Mouse (Mus musculus): ENCODE results near the gene Cic. TPM values are rescaled to one million over a fixed set of nuclear protein-coding genes. Genes with fewer than 3 reads are reported as not detected.
A peak's percentile ranks its signal among the peaks of the same experiment; 100 is the strongest.

Cic gene
- polyA plus RNA-seq, 1 experiment from 2014 or later, result 38.7 TPM

DNA sequence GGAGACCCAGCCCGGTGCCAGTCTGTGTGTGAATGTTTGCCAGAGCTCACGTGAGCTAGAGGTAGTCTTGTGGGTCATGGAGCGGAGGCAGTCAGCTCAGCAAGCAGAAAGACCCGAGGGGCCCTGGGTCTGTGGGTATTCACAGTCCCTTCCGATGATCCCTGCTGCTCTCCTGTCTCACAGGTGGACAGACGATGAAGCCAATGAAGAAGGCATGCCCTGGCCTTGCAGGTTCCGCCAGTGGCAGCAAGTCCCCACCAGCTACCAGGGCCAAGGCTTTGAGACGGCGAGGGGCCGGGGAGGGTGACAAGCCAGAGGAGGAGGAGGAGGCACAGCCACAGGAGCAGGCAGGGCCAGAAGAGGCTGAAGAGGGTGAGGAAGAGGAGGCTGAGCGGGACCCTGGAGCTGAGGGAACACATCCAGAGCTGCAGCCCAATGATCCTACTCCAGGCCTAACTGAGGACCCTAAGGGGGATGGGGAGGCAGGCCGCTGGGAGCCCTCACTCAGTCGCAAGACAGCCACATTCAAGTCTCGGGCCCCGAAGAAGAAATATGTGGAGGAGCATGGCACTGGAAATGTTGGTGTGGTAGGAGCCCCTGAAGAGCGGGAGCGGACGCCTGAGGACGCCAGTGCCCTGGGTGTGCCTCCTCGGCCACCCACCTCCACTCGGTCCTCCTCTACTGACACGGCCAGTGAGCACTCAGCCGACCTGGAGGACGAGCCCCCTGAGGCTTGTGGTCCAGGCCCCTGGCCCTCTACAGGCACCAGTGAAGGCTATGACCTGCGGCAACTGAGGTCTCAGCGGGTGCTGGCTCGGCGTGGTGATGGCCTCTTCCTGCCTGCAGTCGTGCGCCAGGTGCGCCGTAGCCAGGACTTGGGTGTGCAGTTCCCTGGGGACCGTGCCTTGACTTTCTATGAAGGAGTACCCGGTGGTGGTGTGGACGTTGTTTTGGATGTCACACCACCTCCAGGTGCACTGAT, 3.4 kb downstream of the Cic start:
- Histone ChIP-seq H3K27ac (ENCODE audit: low read depth, low read length) (no peak overlapping the region), H3K27me3 (replicated peaks; ENCODE audit: control insufficient read depth, insufficient read depth, low read length) (no peaks in the 10 kb centered on the region), H3K4me3 (ENCODE audit: low read depth, low read length) (no peak overlapping the region), H3K4me2 (ENCODE audit: low read length) (no peak overlapping the region), H3K9me3 (replicated peaks; ENCODE audit: control insufficient read depth, low read length) (no peaks in the 10 kb centered on the region), H3K9ac (ENCODE audit: low read length) (peak overlapping the region; percentile 6; the same call in 1 of the 2 replicates), H3K36me3 (ENCODE audit: control insufficient read depth, insufficient read depth, low read length) (peaks cover 40% of the 10 kb centered on the region), H3K4me1 (ENCODE audit: control insufficient read depth, insufficient read depth, low read length) (peaks cover 18% of the 10 kb centered on the region)
- DNase-seq (ENCODE audit: low spot score) (no peak), ATAC-seq (no peak)
- WGBS, result 91% methylated on average over 35 of the region's 35 CpGs

DNA sequence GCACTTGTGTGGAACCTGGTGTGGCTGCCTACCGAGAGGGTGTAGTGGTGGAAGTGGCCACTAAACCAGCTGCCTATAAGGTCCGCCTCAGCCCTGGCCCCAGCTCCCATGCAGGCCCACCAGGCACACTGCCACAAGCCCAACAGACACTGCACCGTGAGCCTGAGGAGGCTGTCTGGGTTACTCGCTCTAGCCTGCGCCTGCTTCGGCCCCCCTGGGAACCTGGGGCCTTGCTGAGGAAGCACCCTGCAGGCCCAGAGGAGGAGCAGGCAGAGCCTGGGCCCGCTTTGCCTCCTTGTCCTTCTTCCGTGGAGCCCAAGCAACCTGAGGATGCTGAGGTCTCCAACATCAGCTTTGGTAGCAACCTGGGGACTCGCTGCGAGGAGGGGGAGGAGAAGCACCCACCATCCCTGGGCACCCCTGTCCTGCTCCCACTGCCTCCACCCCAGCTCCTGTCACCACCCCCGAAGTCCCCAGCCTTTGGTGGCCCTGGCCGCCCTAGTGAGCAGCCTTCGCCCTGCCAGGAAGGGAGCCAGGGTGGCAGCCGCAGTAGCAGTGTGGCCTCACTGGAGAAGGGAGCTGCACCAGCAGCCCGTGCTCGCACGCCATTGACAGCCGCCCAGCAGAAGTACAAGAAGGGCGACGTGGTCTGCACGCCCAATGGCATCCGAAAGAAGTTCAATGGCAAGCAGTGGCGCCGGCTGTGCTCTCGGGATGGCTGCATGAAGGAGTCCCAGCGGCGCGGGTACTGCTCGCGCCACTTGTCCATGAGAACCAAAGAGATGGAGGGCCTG, 4.3 kb downstream of the Cic start:
- no peak for ATAC-seq
- no peaks in the 10 kb centered on the region for H3K9me3 ChIP-seq (replicated peaks; ENCODE audit: control insufficient read depth, low read length)
- no peaks in the 10 kb centered on the region for H3K27me3 ChIP-seq (replicated peaks; ENCODE audit: control insufficient read depth, insufficient read depth, low read length)
- WGBS, result 89% methylated on average over 30 of the region's 30 CpGs
- H3K4me2 ChIP-seq (ENCODE audit: low read length), result no peak overlapping the region
- H3K27ac ChIP-seq (ENCODE audit: low read depth, low read length), result no peak overlapping the region
- no peak overlapping the region for H3K4me3 ChIP-seq (ENCODE audit: low read depth, low read length)
- no peak for DNase-seq (ENCODE audit: low spot score)
- H3K36me3 ChIP-seq (ENCODE audit: control insufficient read depth, insufficient read depth, low read length), result peaks cover 40% of the 10 kb centered on the region
- H3K9ac ChIP-seq (ENCODE audit: low read length), result no peak overlapping the region
- H3K4me1 ChIP-seq (ENCODE audit: control insufficient read depth, insufficient read depth, low read length), result peaks cover 17% of the 10 kb centered on the region

DNA sequence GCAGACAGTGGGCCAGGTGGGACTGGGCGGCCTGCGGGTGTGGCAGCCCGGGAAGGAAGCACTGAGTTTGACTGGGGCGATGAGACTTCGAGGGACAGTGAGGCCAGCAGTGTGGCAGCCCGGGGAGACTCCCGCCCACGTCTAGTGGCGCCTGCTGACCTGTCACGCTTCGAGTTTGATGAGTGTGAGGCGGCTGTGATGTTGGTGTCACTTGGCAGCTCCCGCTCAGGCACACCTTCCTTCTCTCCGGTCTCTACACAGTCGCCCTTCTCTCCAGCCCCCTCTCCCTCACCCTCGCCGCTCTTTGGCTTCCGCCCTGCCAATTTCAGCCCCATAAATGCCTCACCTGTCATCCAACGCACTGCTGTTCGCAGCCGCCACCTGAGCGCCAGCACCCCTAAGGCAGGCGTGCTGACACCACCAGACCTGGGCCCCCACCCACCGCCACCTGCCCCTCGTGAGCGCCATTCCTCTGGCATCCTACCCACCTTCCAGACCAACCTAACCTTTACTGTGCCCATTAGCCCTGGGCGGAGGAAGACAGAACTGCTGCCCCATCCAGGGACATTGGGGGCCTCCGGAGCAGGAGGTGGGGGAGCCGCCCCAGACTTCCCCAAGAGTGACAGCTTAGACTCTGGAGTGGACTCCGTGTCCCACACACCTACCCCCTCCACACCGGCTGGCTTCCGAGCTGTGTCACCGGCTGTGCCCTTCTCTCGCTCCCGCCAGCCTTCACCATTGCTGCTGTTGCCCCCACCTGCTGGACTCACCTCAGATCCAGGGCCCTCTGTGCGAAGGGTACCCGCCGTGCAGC, 5.1 kb downstream of the Cic start:
- H3K9me3 ChIP-seq (replicated peaks; ENCODE audit: control insufficient read depth, low read length), result no peaks in the 10 kb centered on the region
- ATAC-seq (no peak), DNase-seq (ENCODE audit: low spot score) (no peak)
- H3K27me3 ChIP-seq (replicated peaks; ENCODE audit: control insufficient read depth, insufficient read depth, low read length), result no peaks in the 10 kb centered on the region
- H3K36me3 ChIP-seq (ENCODE audit: control insufficient read depth, insufficient read depth, low read length), result peaks cover 40% of the 10 kb centered on the region
- WGBS, result 91% methylated on average over 38 of the region's 38 CpGs
- H3K9ac ChIP-seq (ENCODE audit: low read length), result no peak overlapping the region
- no peak overlapping the region for H3K4me3 ChIP-seq (ENCODE audit: low read depth, low read length)
- no peak overlapping the region for H3K4me2 ChIP-seq (ENCODE audit: low read length)
- peaks cover 18% of the 10 kb centered on the region for H3K4me1 ChIP-seq (ENCODE audit: control insufficient read depth, insufficient read depth, low read length)
- no peak overlapping the region for H3K27ac ChIP-seq (ENCODE audit: low read depth, low read length)

DNA sequence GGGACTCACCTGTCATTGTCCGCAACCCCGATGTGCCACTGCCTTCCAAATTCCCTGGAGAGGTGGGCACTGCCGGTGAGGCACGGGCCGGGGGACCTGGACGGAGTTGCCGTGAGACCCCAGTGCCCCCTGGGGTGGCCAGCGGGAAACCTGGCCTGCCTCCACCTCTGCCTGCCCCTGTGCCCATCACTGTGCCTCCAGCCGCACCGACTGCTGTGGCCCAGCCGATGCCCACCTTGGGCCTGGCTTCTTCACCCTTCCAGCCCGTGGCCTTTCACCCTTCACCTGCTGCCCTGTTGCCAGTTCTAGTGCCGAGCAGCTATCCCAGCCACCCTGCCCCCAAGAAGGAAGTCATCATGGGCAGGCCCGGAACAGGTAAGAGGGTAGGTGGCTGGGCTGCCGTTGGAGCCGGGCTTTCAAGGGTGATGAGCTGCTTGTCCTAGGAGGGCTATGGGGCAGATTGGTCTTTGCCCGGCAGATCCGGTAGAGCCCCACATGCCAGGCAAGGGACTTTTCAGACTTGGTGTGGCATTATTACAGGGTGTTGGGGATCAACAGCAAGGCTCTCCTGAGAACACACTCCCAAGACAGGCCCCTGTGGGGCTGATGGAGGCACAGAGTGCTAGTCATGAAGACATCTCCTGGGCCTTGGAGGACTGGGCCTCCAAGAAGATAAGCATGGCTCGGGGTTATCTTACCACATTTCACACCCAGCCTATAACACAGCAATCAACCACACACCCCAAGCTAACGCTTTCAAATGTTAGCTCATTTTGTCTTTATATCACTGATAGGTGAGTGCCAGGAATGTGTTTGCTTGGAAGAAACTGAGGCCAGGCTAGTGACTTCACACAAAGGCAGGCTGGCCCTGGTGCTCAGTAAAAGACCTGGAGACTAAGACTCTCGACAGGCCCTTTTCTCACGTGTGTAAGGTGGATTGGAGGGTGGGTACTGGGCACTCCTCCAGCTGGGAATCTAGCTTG, 6.0 kb downstream of the Cic start:
- Histone ChIP-seq H3K9ac (ENCODE audit: low read length) (peak overlapping the region; percentile 35; the same call in 1 of the 2 replicates), H3K27me3 (replicated peaks; ENCODE audit: control insufficient read depth, insufficient read depth, low read length) (no peaks in the 10 kb centered on the region), H3K9me3 (replicated peaks; ENCODE audit: control insufficient read depth, low read length) (no peaks in the 10 kb centered on the region), H3K4me3 (ENCODE audit: low read depth, low read length) (no peak overlapping the region), H3K4me1 (ENCODE audit: control insufficient read depth, insufficient read depth, low read length) (peaks cover 22% of the 10 kb centered on the region), H3K27ac (ENCODE audit: low read depth, low read length) (no peak overlapping the region), H3K36me3 (ENCODE audit: control insufficient read depth, insufficient read depth, low read length) (peaks cover 40% of the 10 kb centered on the region), H3K4me2 (ENCODE audit: low read length) (no peak overlapping the region)
- 89% methylated on average over 22 of the region's 22 CpGs for WGBS
- DNase-seq (ENCODE audit: low spot score), result no peak
- ATAC-seq, result no peak

DNA sequence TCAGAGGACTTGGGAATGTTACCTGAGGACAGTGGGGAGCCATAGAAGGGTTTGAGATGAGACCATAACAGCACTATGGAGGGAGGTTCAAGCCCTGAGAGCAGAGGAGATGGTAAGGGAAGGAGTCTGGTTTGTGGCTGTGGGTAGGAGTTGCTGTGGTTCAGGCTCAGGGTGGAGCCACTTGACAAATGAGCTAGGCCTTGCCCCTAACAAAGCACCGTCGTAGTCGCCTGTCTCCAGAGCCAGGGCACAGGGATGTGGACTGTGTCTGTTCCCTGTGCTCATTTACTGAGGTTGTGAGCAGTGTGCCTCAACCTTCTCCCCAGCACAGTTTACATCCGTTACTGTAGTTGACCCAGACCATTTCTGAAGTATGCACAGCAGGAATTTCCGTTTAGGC, 7.1 kb downstream of the Cic start:
- Histone ChIP-seq H3K4me1 (ENCODE audit: control insufficient read depth, insufficient read depth, low read length) (peaks cover 14% of the 10 kb centered on the region), H3K9ac (ENCODE audit: low read length) (peak overlapping the region; percentile 13; the same call in 1 of the 2 replicates)
- 73% methylated on average over 5 of the region's 5 CpGs for WGBS

DNA sequence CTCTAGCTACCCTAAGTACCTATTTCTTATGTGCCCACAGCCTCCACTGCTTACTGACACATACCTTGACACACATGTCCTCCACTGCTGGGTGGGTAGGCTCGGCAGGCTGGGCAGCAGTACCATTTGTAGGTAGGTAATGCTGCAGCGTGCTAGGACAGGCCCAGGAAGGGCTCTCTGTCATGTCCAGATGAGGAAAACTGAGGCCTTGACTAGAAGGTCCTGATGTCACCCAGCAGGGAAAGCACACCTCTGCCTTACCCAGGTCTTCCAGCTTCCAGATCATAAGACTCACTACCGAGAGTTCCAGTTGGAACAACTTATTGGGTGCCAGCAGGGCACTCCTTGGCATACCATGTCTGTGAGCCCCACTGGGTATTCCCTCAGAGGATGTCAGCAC, 7.5 kb downstream of the Cic start:
- peaks cover 40% of the 10 kb centered on the region for H3K36me3 ChIP-seq (ENCODE audit: control insufficient read depth, insufficient read depth, low read length)
- 93% methylated on average over 3 of the region's 3 CpGs for WGBS
- no peak for ATAC-seq
- no peaks in the 10 kb centered on the region for H3K9me3 ChIP-seq (replicated peaks; ENCODE audit: control insufficient read depth, low read length)
- H3K4me2 ChIP-seq (ENCODE audit: low read length), result no peak overlapping the region
- H3K4me1 ChIP-seq (ENCODE audit: control insufficient read depth, insufficient read depth, low read length), result peaks cover 16% of the 10 kb centered on the region
- no peak for DNase-seq (ENCODE audit: low spot score)
- H3K4me3 ChIP-seq (ENCODE audit: low read depth, low read length), result no peak overlapping the region
- no peak overlapping the region for H3K27ac ChIP-seq (ENCODE audit: low read depth, low read length)
- H3K27me3 ChIP-seq (replicated peaks; ENCODE audit: control insufficient read depth, insufficient read depth, low read length), result no peaks in the 10 kb centered on the region
- 0 out of 2 replicates have a peak overlapping the region, but pooled peaks have one; percentile 13 for H3K9ac ChIP-seq (ENCODE audit: low read length)

More for the DNA sequence above, 7.1 kb downstream of the Cic start:
- no peak overlapping the region for H3K4me2 ChIP-seq (ENCODE audit: low read length)
- H3K4me3 ChIP-seq (ENCODE audit: low read depth, low read length), result no peak overlapping the region
- peaks cover 40% of the 10 kb centered on the region for H3K36me3 ChIP-seq (ENCODE audit: control insufficient read depth, insufficient read depth, low read length)
- H3K9me3 ChIP-seq (replicated peaks; ENCODE audit: control insufficient read depth, low read length), result no peaks in the 10 kb centered on the region
- DNase-seq (ENCODE audit: low spot score) (no peak), ATAC-seq (no peak)
- no peaks in the 10 kb centered on the region for H3K27me3 ChIP-seq (replicated peaks; ENCODE audit: control insufficient read depth, insufficient read depth, low read length)
- 0 out of 2 replicates have a peak overlapping the region, but pooled peaks have one; percentile 30 for H3K27ac ChIP-seq (ENCODE audit: low read depth, low read length)

DNA sequence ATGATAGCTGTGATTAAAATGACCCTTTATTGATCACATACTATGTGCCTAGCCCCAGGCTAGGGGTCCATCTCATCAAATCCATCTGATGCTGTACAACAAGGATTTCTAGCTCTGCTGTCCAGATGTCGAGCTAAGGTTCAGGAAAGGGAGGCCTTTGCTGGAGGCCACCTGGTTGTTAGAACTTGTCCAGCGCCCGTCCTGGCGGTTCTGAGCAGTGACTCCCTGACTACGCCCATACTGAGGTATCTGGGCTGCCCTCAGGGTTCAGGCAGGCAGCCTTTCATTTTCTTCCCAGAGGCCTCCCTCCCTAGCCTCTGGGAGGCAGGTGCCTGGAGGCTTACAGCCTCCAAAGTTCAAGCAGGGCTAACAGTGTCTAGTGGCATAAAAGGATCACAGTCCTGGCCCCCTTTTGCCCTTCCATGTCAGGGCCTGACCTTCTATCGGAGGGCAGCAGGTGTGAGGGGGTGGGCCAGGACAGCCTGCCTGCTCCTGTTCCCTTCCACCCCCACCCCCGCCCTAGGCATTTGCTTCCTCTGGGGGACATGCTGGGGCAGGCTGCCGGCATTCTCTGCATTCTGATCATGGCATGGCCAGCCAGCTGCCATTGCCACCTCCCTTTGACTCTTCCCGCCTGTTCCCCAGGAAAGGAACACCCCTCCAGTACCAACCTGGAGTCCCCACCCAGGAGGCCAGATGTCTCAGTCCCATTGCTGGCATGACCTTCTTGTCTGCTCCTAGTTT, 8.2 kb downstream of the Cic start:
- H3K4me2 ChIP-seq (ENCODE audit: low read length), result no peak overlapping the region
- DNase-seq (ENCODE audit: low spot score) (no peak), ATAC-seq (no peak)
- H3K27ac ChIP-seq (ENCODE audit: low read depth, low read length), result no peak overlapping the region
- 62% methylated on average over 9 of the region's 9 CpGs for WGBS
- H3K36me3 ChIP-seq (ENCODE audit: control insufficient read depth, insufficient read depth, low read length), result peaks cover 40% of the 10 kb centered on the region
- H3K27me3 ChIP-seq (replicated peaks; ENCODE audit: control insufficient read depth, insufficient read depth, low read length), result no peaks in the 10 kb centered on the region
- peak overlapping the region; percentile 29 for H3K9ac ChIP-seq (ENCODE audit: low read length)
- no peak overlapping the region for H3K4me3 ChIP-seq (ENCODE audit: low read depth, low read length)
- peaks cover 23% of the 10 kb centered on the region for H3K4me1 ChIP-seq (ENCODE audit: control insufficient read depth, insufficient read depth, low read length)
- H3K9me3 ChIP-seq (replicated peaks; ENCODE audit: control insufficient read depth, low read length), result no peaks in the 10 kb centered on the region

Measured in forebrain, embryonic 14.5 days (tissue).